Mouse (Mus musculus): ENCODE data around the gene Nos1ap.

- no peak for TF ChIP-seq CTCF (IDR thresholded peaks at IDR 0.05; ENCODE audit: low read depth)
- TF ChIP-seq EP300 (IDR thresholded peaks at IDR 0.05; ENCODE audit: low read depth) = no peak
Measured at GRCm38 (mm10) chr1:170556696-170557095, 33.0 kb downstream of the Nos1ap start.

Data from liver, postnatal 0 days (tissue).